Mouse (Mus musculus) intestine, embryonic 16.5 days (tissue): ENCODE measurements around the gene Matn4. TPM values are rescaled to one million over a fixed set of nuclear protein-coding genes. Genes with fewer than 3 reads are reported as not detected.

Experiments used
- ATAC-seq: fragments of 200-750 bp; cut with Nextera tagmentation; 2 replicates; pipeline ENCODE4 v1.8.0; 2017; ENCODE audit warnings: moderate TSS enrichment, moderate library complexity
- H3K27ac ChIP-seq: fragments of 300-500 bp; sonication (generic); 2 replicates; pipeline ENCODE4 v1.5.1; 2014; ENCODE audit warnings: mild to moderate bottlenecking, low read length
- H3K27me3 ChIP-seq: fragments of 300-500 bp; sonication (generic); replicated peaks from 2 replicates; pipeline ENCODE4 v1.6.1; 2014; ENCODE audit warnings: low read length, control low read depth, mixed read lengths; ENCODE audit not compliant: control insufficient read depth, insufficient read depth
- H3K36me3 ChIP-seq: fragments of 300-500 bp; sonication (generic); 2 replicates; pipeline ENCODE4 v1.6.1; 2014; ENCODE audit warnings: low read length, control low read depth; ENCODE audit not compliant: control insufficient read depth, insufficient read depth
- H3K4me1 ChIP-seq: fragments of 300-500 bp; sonication (generic); 2 replicates; pipeline ENCODE4 v1.6.1; 2014; ENCODE audit warnings: low read length, control low read depth, mixed read lengths; ENCODE audit not compliant: control insufficient read depth, insufficient read depth
- H3K4me2 ChIP-seq: fragments of 300-500 bp; sonication (generic); 2 replicates; pipeline ENCODE4 v1.6.1; 2014; ENCODE audit warnings: low read depth, low read length, control low read depth
- H3K4me3 ChIP-seq: fragments of 300-500 bp; sonication (generic); 2 replicates; pipeline ENCODE4 v1.5.1; 2014; ENCODE audit warnings: mild to moderate bottlenecking, low read length
- H3K9ac ChIP-seq: fragments of 300-500 bp; sonication (generic); 2 replicates; pipeline ENCODE4 v1.6.1; 2014; ENCODE audit warnings: low read depth, low read length
- H3K9me3 ChIP-seq: fragments of 300-500 bp; sonication (generic); 2 replicates; pipeline ENCODE4 v1.6.1; 2016; ENCODE audit warnings: low read length, control low read depth; ENCODE audit not compliant: control insufficient read depth
- WGBS: fragments of 180-500 bp; shearing (Covaris S2); extraction: QIAGEN DNeasy Blood & Tissue Kit; methylation state at CpG from one replicate; pipeline ENCODE4 v1.1.7; 2014; 5-methylcytosine and 5-hydroxymethylcytosine counted together
- polyA plus RNA-seq: library from polyadenylated mRNA; unstranded; fragments of >200 nt; fragmentation: Nextera tagmentation; extraction: Ambion mirVana; gene quantifications from 2 replicates; pipeline ENCODE4 v1.2.1, GENCODE M21; 2015

Gene Matn4
- polyA plus RNA-seq, 1 experiment from 2014 or later, result 9.0 TPM

GRCm38 (mm10) chr2:164385927-164386763 is 18.8 kb downstream of the Matn4 start:
- peak; percentile 47 for ATAC-seq
- Histone ChIP-seq H3K27me3 (peaks cover 8% of the 10 kb centered on the region; the same call in 1 of the 2 replicates), H3K9me3 (no peaks in the 10 kb centered on the region), H3K27ac (no peak overlapping the region), H3K4me3 (no peak overlapping the region), H3K9ac (no peak overlapping the region), H3K4me2 (peak overlapping the region; percentile 10; the same call in 1 of the 2 replicates), H3K36me3 (no peaks in the 10 kb centered on the region), H3K4me1 (peaks cover 9% of the 10 kb centered on the region; the same call in 1 of the 2 replicates)
- 16% methylated on average over 18 of the region's 18 CpGs for WGBS

GRCm38 (mm10) chr2:164383656-164384399 is 21.1 kb downstream of the Matn4 start:
- H3K27ac ChIP-seq, result no peak overlapping the region
- H3K36me3 ChIP-seq, result no peaks in the 10 kb centered on the region
- H3K27me3 ChIP-seq, result peaks cover 3% of the 10 kb centered on the region; the same call in 1 of the 2 replicates
- peaks cover 2% of the 10 kb centered on the region; the same call in 1 of the 2 replicates for H3K4me1 ChIP-seq
- no peak overlapping the region for H3K9ac ChIP-seq
- H3K4me2 ChIP-seq, result no peak overlapping the region
- H3K4me3 ChIP-seq, result no peak overlapping the region
- no peak for ATAC-seq
- 46% methylated on average over 11 of the region's 11 CpGs for WGBS
- no peaks in the 10 kb centered on the region for H3K9me3 ChIP-seq

- 72% methylated on average over 3 of the region's 3 CpGs for WGBS
Measured at GRCm38 (mm10) chr2:164382971-164383370, 22.0 kb downstream of the Matn4 start.

GRCm38 (mm10) chr2:164381726-164382125 is 23.2 kb downstream of the Matn4 start:
- WGBS, result 73% methylated on average over 8 of the region's 8 CpGs
- Histone ChIP-seq H3K27ac (no peak overlapping the region), H3K4me1 (no peaks in the 10 kb centered on the region; the same call in 1 of the 2 replicates), H3K36me3 (no peaks in the 10 kb centered on the region), H3K9ac (no peak overlapping the region), H3K27me3 (no peaks in the 10 kb centered on the region; the same call in 1 of the 2 replicates), H3K4me2 (no peak overlapping the region), H3K9me3 (no peaks in the 10 kb centered on the region), H3K4me3 (no peak overlapping the region)
- no peak for ATAC-seq

More at GRCm38 (mm10) chr2:164382971-164383370, 22.0 kb downstream of the Matn4 start:
- H3K9me3 ChIP-seq, result no peaks in the 10 kb centered on the region
- H3K27me3 ChIP-seq, result no peaks in the 10 kb centered on the region; the same call in 1 of the 2 replicates
- ATAC-seq, result no peak
- H3K9ac ChIP-seq, result no peak overlapping the region
- no peaks in the 10 kb centered on the region for H3K36me3 ChIP-seq
- no peak overlapping the region for H3K27ac ChIP-seq
- H3K4me2 ChIP-seq, result no peak overlapping the region
- H3K4me3 ChIP-seq, result no peak overlapping the region
- H3K4me1 ChIP-seq, result no peaks in the 10 kb centered on the region; the same call in 1 of the 2 replicates

- Histone ChIP-seq H3K9me3 (no peaks in the 10 kb centered on the region), H3K4me3 (no peak overlapping the region), H3K9ac (no peak overlapping the region), H3K4me1 (no peaks in the 10 kb centered on the region), H3K36me3 (no peaks in the 10 kb centered on the region), H3K4me2 (no peak overlapping the region), H3K27ac (no peak overlapping the region), H3K27me3 (no peaks in the 10 kb centered on the region)
- WGBS, result 88% methylated on average over 15 of the region's 15 CpGs
- no peak for ATAC-seq
Measured at GRCm38 (mm10) chr2:164377478-164378426, 27.2 kb downstream of the Matn4 start.

GRCm38 (mm10) chr2:164373187-164373586 is 31.8 kb downstream of the Matn4 start:
- Histone ChIP-seq H3K27ac (no peak overlapping the region), H3K36me3 (no peaks in the 10 kb centered on the region), H3K9me3 (no peaks in the 10 kb centered on the region), H3K9ac (no peak overlapping the region), H3K4me1 (no peaks in the 10 kb centered on the region), H3K4me3 (no peak overlapping the region), H3K4me2 (no peak overlapping the region), H3K27me3 (no peaks in the 10 kb centered on the region)
- 36% methylated on average over 4 of the region's 4 CpGs for WGBS
- ATAC-seq, result no peak

- H3K4me1 ChIP-seq, result no peaks in the 10 kb centered on the region
Measured at GRCm38 (mm10) chr2:164372408-164373053, 32.4 kb downstream of the Matn4 start.

GRCm38 (mm10) chr2:164371371-164371770 is 33.6 kb downstream of the Matn4 start:
- no peak for ATAC-seq
- no peaks in the 10 kb centered on the region for H3K36me3 ChIP-seq
- no peak overlapping the region for H3K4me3 ChIP-seq
- H3K27ac ChIP-seq, result no peak overlapping the region
- H3K27me3 ChIP-seq, result no peaks in the 10 kb centered on the region
- no peak overlapping the region for H3K4me2 ChIP-seq
- 77% methylated on average over 3 of the region's 3 CpGs for WGBS
- H3K9ac ChIP-seq, result no peak overlapping the region
- H3K9me3 ChIP-seq, result no peaks in the 10 kb centered on the region
- H3K4me1 ChIP-seq, result no peaks in the 10 kb centered on the region

More at GRCm38 (mm10) chr2:164372408-164373053, 32.4 kb downstream of the Matn4 start:
- no peak overlapping the region for H3K9ac ChIP-seq
- H3K27me3 ChIP-seq, result no peaks in the 10 kb centered on the region
- H3K4me3 ChIP-seq, result no peak overlapping the region
- ATAC-seq, result no peak
- H3K36me3 ChIP-seq, result no peaks in the 10 kb centered on the region
- no peak overlapping the region for H3K4me2 ChIP-seq
- no peaks in the 10 kb centered on the region for H3K9me3 ChIP-seq
- WGBS, result 28% methylated on average over 3 of the region's 3 CpGs
- H3K27ac ChIP-seq, result no peak overlapping the region
